Mouse (Mus musculus) C2C12 (cell line): ENCODE measurements at regions not wholly inside any gene's neighbourhood (a gene's known extent, or its start where the extent isn't known, plus 50 kb on each side); places are given as distances from the start of the nearest gene placed in this dataset.

Experiments
- H3K27me3 ChIP-seq: one replicate; pipeline ENCODE4 v1.6.1; 2011; ENCODE audit not compliant: control insufficient read depth, insufficient read depth, insufficient read length
- H3K36me3 ChIP-seq: one replicate; pipeline ENCODE4 v1.6.1; 2011; ENCODE audit not compliant: control insufficient read depth, insufficient read depth
- H3K4me3 ChIP-seq: one replicate; pipeline ENCODE4 v1.5.1; 2011; ENCODE audit warnings: mild to moderate bottlenecking, control low read depth; ENCODE audit not compliant: poor library complexity, insufficient read depth, severe bottlenecking
- H3K79me2 ChIP-seq: one replicate; pipeline ENCODE4 v1.6.1; 2011; ENCODE audit not compliant: control insufficient read depth, insufficient read depth
- H3K79me3 ChIP-seq: one replicate; pipeline ENCODE4 v1.6.1; 2011; ENCODE audit warnings: low read depth, control low read depth
- H3ac ChIP-seq: one replicate; pipeline ENCODE3; 2011; ENCODE audit warnings: low read depth; ENCODE audit not compliant: control insufficient read depth, insufficient read length
- CEBPB ChIP-seq: IDR thresholded peaks from one replicate; pipeline ENCODE4 v1.6.1; 2011; ENCODE audit warnings: low read depth, mild to moderate bottlenecking, control low read depth, moderate library complexity
- CTCF ChIP-seq: IDR thresholded peaks from one replicate; pipeline ENCODE4 v1.5.1; 2011; ENCODE audit not compliant: control insufficient read depth, insufficient read depth, insufficient read length
- FOSL1 ChIP-seq: IDR thresholded peaks from one replicate; pipeline ENCODE4 v1.8.0; 2011; ENCODE audit warnings: mild to moderate bottlenecking, low read length; ENCODE audit not compliant: poor library complexity, insufficient read depth, severe bottlenecking
- MAX ChIP-seq: IDR thresholded peaks from one replicate; pipeline ENCODE4 v1.6.1; 2011; ENCODE audit warnings: mild to moderate bottlenecking, control low read depth
- MYOD1 ChIP-seq: IDR thresholded peaks from one replicate; pipeline ENCODE4 v1.6.1; 2011; ENCODE audit warnings: low read depth; ENCODE audit not compliant: control insufficient read depth, insufficient read length
- MYOG ChIP-seq: IDR thresholded peaks from one replicate; pipeline ENCODE4 v1.6.1; 2011; ENCODE audit not compliant: control insufficient read depth, insufficient read length; ENCODE audit errors: extremely low read depth
- USF1 ChIP-seq: IDR thresholded peaks from one replicate; pipeline ENCODE4 v1.6.1; 2011; ENCODE audit warnings: low read depth, mild to moderate bottlenecking, control low read depth, moderate library complexity

GRCm38 (mm10) chr15:97106556-97106955, 50.8 kb upstream of the Slc38a4 start:
- H3K79me3 ChIP-seq = no peaks in the 10 kb centered on the region
- H3ac ChIP-seq = no peak overlapping the region
- TF ChIP-seq USF1 (no peak), FOSL1 (no peak), CTCF (no peak), MYOD1 (no peak), MAX (no peak), MYOG (no peak), CEBPB (no peak)
- no peaks in the 10 kb centered on the region for H3K27me3 ChIP-seq
- no peaks in the 10 kb centered on the region for H3K36me3 ChIP-seq
- H3K79me2 ChIP-seq = no peaks in the 10 kb centered on the region
- no peak overlapping the region for H3K4me3 ChIP-seq
